Mouse (Mus musculus): ENCODE measurements around the gene Nfe2l1. TPM values are rescaled to one million over a fixed set of nuclear protein-coding genes. Genes with fewer than 3 reads are reported as not detected.

The Nfe2l1 gene
- polyA plus RNA-seq, 1 experiment from 2014 or later: 81.3 TPM

DNA sequence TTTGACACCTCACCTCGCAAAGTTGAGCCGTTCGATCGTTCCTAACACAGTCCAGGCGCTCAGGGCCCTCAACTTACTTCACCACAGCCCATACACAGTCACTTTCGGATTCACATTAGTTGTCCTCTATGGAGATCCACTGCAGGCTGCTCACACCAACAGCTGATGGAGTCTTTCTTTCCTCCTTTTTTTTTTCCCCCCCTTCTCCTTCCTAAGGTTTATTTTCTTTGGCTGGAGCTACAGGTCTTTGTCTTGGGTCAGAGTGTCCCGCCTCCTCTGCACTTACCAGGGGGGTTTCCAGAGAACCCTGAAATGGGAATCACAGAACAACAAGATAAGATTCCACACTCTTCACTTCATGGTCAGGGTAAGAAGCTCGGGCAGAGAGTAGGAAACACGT is 1.9 kb downstream of the Nfe2l1 start:
- ATAC-seq (replicated peaks; ENCODE audit: extremely low read depth, insufficient read depth, low FRiP score): no peak
- H3K4me1 ChIP-seq (ENCODE audit: control insufficient read depth, insufficient read depth, low read length): peaks cover 53% of the 10 kb centered on the region
- peak overlapping the region; percentile 95 for H3K9ac ChIP-seq (ENCODE audit: low read length)
- no peaks in the 10 kb centered on the region for H3K9me3 ChIP-seq (replicated peaks; ENCODE audit: control insufficient read depth, low read length)
- peak overlapping the region; percentile 95 for H3K27ac ChIP-seq (ENCODE audit: low read length)
- H3K36me3 ChIP-seq (ENCODE audit: control insufficient read depth, insufficient read depth): peaks cover 6% of the 10 kb centered on the region
- peak overlapping the region; percentile 78 for H3K4me2 ChIP-seq (ENCODE audit: low read depth, low read length)
- H3K4me3 ChIP-seq (ENCODE audit: low read length): peak overlapping the region; percentile 44
- 36% methylated on average over 9 of the region's 9 CpGs for WGBS
- no peaks in the 10 kb centered on the region for H3K27me3 ChIP-seq (ENCODE audit: control insufficient read depth, insufficient read depth, low read length)

DNA sequence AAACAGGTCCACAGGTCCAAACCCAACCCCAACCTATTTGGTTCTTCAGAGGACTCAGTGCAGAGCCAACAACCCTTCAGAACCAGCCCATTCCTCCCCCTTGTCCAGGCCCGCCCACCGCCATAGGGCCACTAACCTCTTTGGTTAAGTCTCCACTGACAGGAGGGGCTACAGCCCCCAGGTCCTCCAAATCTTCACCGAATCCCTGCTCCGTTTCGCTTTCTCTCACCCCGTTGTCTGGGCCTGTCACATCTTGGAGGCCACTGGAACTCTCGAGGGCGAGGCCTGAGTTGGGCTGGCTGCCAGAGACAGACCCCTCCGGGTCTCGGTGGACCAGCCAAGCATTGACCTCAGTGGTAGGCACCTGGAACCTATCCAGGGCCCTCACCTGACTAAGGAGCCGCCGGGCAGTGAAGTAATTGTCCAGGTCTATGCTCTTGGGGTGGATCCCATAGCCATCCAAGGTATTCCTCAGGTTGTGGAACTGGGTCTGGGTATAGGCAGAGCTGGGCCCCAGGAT is 2.6 kb downstream of the Nfe2l1 start:
- no peaks in the 10 kb centered on the region for H3K9me3 ChIP-seq (replicated peaks; ENCODE audit: control insufficient read depth, low read length)
- 46% methylated on average over 12 of the region's 12 CpGs for WGBS
- peak overlapping the region; percentile 44 for H3K4me3 ChIP-seq (ENCODE audit: low read length)
- H3K36me3 ChIP-seq (ENCODE audit: control insufficient read depth, insufficient read depth): peaks cover 8% of the 10 kb centered on the region
- peak overlapping the region; percentile 95 for H3K9ac ChIP-seq (ENCODE audit: low read length)
- ATAC-seq (replicated peaks; ENCODE audit: extremely low read depth, insufficient read depth, low FRiP score): no peak
- H3K4me1 ChIP-seq (ENCODE audit: control insufficient read depth, insufficient read depth, low read length): peaks cover 56% of the 10 kb centered on the region
- H3K27ac ChIP-seq (ENCODE audit: low read length): peak overlapping the region; percentile 95
- H3K4me2 ChIP-seq (ENCODE audit: low read depth, low read length): peak overlapping the region; percentile 78
- H3K27me3 ChIP-seq (ENCODE audit: control insufficient read depth, insufficient read depth, low read length): no peaks in the 10 kb centered on the region

- Histone ChIP-seq H3K36me3 (ENCODE audit: control insufficient read depth, insufficient read depth) (peaks cover 15% of the 10 kb centered on the region), H3K27ac (ENCODE audit: low read length) (peak overlapping the region; percentile 95), H3K4me3 (ENCODE audit: low read length) (peak overlapping the region; percentile 44), H3K4me1 (ENCODE audit: control insufficient read depth, insufficient read depth, low read length) (peaks cover 56% of the 10 kb centered on the region), H3K9me3 (replicated peaks; ENCODE audit: control insufficient read depth, low read length) (no peaks in the 10 kb centered on the region), H3K27me3 (ENCODE audit: control insufficient read depth, insufficient read depth, low read length) (no peaks in the 10 kb centered on the region), H3K9ac (ENCODE audit: low read length) (peak overlapping the region; percentile 95), H3K4me2 (ENCODE audit: low read depth, low read length) (peak overlapping the region; percentile 78)
- WGBS: 52% methylated on average over 2 of the region's 2 CpGs
- no peak for ATAC-seq (replicated peaks; ENCODE audit: extremely low read depth, insufficient read depth, low FRiP score)
Observed at GRCm38 (mm10) chr11:96826481-96826880, 3.3 kb downstream of the Nfe2l1 start.

GRCm38 (mm10) chr11:96824783-96825495 is 4.8 kb downstream of the Nfe2l1 start:
- Histone ChIP-seq H3K27ac (ENCODE audit: low read length) (peak overlapping the region; percentile 95), H3K9ac (ENCODE audit: low read length) (peak overlapping the region; percentile 72), H3K4me1 (ENCODE audit: control insufficient read depth, insufficient read depth, low read length) (peaks cover 52% of the 10 kb centered on the region), H3K36me3 (ENCODE audit: control insufficient read depth, insufficient read depth) (peaks cover 30% of the 10 kb centered on the region), H3K4me2 (ENCODE audit: low read depth, low read length) (peak overlapping the region; percentile 78), H3K27me3 (ENCODE audit: control insufficient read depth, insufficient read depth, low read length) (no peaks in the 10 kb centered on the region), H3K9me3 (replicated peaks; ENCODE audit: control insufficient read depth, low read length) (no peaks in the 10 kb centered on the region), H3K4me3 (ENCODE audit: low read length) (peak overlapping the region; percentile 44)
- ATAC-seq (replicated peaks; ENCODE audit: extremely low read depth, insufficient read depth, low FRiP score): peak; percentile 43
- WGBS: 16% methylated on average over 7 of the region's 7 CpGs

DNA sequence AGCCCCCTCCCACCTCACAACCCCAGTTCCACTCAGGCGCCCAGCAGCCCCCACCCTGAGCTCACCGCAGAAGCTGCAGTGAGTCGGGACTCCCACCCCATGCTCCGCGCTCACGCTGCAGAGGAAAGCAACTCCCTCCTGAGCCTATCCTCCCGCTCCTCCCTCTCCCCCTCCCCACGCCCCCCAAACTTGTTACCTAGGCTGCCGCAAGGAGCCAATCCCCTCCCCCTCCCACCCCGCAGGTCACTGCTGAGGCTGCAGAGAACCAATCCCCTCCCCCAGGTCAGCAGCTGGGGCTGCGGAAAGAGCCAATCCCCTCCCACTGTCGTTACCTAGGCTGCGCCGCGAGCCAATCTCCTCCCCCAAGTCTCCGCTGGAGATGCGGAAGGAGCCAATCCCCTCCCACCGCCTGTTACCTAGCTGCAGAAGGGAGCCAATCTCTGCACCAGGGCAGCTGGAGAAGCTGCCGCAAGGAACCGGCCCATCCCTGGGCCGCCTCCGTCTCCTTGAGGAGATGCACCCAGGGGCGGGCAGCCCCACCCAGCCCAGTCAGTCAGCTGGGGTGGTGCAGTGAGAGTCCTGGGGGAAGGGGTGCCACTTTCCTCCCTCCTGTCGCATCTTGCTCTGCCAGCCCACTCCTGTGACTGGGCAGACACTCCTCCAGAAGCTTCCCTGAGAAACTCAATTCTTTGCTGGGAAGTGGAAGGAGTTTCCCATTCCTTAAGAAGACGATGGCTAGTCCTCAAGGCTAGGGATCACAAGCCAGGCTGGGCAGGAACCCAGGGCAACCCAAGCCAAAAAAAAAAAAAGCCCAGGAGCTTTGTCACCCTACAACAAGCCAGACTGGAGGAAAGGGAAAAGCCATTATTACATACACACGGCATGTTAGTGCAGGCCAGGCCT is 5.6 kb downstream of the Nfe2l1 start:
- Histone ChIP-seq H3K9me3 (replicated peaks; ENCODE audit: control insufficient read depth, low read length) (no peaks in the 10 kb centered on the region), H3K4me1 (ENCODE audit: control insufficient read depth, insufficient read depth, low read length) (peaks cover 52% of the 10 kb centered on the region), H3K9ac (ENCODE audit: low read length) (peak overlapping the region; percentile 72), H3K27ac (ENCODE audit: low read length) (peak overlapping the region; percentile 95), H3K36me3 (ENCODE audit: control insufficient read depth, insufficient read depth) (peaks cover 38% of the 10 kb centered on the region), H3K4me3 (ENCODE audit: low read length) (peak overlapping the region; percentile 44), H3K27me3 (ENCODE audit: control insufficient read depth, insufficient read depth, low read length) (no peaks in the 10 kb centered on the region), H3K4me2 (ENCODE audit: low read depth, low read length) (peak overlapping the region; percentile 78)
- WGBS: 1% methylated on average over 26 of the region's 26 CpGs
- ATAC-seq (replicated peaks; ENCODE audit: extremely low read depth, insufficient read depth, low FRiP score): peak; percentile 74

- Histone ChIP-seq H3K4me2 (ENCODE audit: low read depth, low read length) (peak overlapping the region; percentile 78), H3K27me3 (ENCODE audit: control insufficient read depth, insufficient read depth, low read length) (no peaks in the 10 kb centered on the region), H3K9me3 (replicated peaks; ENCODE audit: control insufficient read depth, low read length) (no peaks in the 10 kb centered on the region), H3K27ac (ENCODE audit: low read length) (0 out of 2 replicates have a peak overlapping the region, but pooled peaks have one; percentile 2), H3K9ac (ENCODE audit: low read length) (peak overlapping the region; percentile 72), H3K36me3 (ENCODE audit: control insufficient read depth, insufficient read depth) (peaks cover 45% of the 10 kb centered on the region), H3K4me1 (ENCODE audit: control insufficient read depth, insufficient read depth, low read length) (peaks cover 52% of the 10 kb centered on the region), H3K4me3 (ENCODE audit: low read length) (peak overlapping the region; percentile 44)
- WGBS: 13% methylated on average over 12 of the region's 13 CpGs
- no peak for ATAC-seq (replicated peaks; ENCODE audit: extremely low read depth, insufficient read depth, low FRiP score)
Observed at GRCm38 (mm10) chr11:96823471-96823837, 6.3 kb downstream of the Nfe2l1 start.

DNA sequence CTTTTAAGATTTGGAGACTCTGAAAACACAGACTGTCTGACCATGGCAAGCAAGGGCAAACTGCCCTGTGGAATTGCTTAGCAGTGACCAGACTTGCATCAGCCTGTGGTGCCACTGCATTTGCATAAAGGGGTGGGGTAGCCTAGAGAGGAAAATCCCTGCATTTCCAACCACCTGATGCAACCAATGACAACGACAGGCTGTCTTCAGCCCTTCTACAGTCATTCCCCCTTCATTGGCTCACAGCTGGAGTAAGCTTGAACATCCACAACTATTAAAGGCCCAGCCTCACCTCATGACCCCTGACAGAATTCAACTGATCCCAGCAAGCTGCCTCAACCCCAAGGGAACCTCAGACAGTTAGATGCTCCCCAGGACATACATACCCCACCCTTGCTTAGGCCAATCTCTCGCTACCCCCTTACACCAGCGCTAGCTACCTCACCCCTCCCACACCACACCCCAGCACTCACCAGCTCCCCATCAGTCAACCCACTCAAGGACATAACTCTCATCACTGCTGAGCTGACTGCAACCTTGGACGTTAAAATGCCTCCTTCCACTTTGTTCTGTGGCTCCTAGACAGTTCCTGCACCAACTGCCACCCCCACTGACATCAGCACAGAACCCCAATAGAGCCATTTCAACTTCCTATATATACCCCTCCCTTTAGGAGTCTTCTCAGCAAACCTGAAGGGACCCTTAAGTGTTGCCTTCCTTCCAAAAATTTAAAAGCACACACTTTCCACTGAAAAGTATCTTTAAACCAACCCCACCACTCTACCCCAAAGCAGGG is 6.9 kb downstream of the Nfe2l1 start:
- Histone ChIP-seq H3K9ac (ENCODE audit: low read length) (peak overlapping the region; percentile 72), H3K4me2 (ENCODE audit: low read depth, low read length) (peak overlapping the region; percentile 78), H3K27me3 (ENCODE audit: control insufficient read depth, insufficient read depth, low read length) (no peaks in the 10 kb centered on the region), H3K9me3 (replicated peaks; ENCODE audit: control insufficient read depth, low read length) (no peaks in the 10 kb centered on the region), H3K4me1 (ENCODE audit: control insufficient read depth, insufficient read depth, low read length) (peaks cover 48% of the 10 kb centered on the region), H3K4me3 (ENCODE audit: low read length) (peak overlapping the region; percentile 44), H3K27ac (ENCODE audit: low read length) (0 out of 2 replicates have a peak overlapping the region, but pooled peaks have one; percentile 2), H3K36me3 (ENCODE audit: control insufficient read depth, insufficient read depth) (peaks cover 50% of the 10 kb centered on the region)
- no peak for ATAC-seq (replicated peaks; ENCODE audit: extremely low read depth, insufficient read depth, low FRiP score)
- WGBS: 30% methylated on average over 4 of the region's 4 CpGs

DNA sequence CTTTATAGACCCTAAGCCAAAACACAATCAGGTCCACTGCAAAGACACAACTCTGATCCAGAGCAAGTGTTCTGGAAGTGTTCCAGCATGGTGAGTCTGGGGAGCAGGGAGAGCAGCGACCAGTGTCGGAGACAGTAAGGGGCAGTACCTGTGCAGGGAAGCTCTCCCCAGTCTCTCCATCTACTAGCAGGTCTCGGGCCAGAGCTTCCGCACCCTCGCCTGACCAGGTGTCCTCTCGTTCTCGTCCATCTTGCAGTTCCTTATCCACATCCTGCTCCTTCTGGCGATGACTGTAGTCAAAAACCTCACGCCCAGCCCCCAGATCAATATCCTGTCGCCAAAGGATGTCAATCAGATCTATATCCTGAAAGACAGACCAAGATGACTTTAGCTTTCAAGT is 7.8 kb downstream of the Nfe2l1 start:
- Histone ChIP-seq H3K4me1 (ENCODE audit: control insufficient read depth, insufficient read depth, low read length) (peaks cover 39% of the 10 kb centered on the region), H3K4me2 (ENCODE audit: low read depth, low read length) (no peak overlapping the region), H3K27ac (ENCODE audit: low read length) (no peak overlapping the region), H3K9me3 (replicated peaks; ENCODE audit: control insufficient read depth, low read length) (no peaks in the 10 kb centered on the region), H3K27me3 (ENCODE audit: control insufficient read depth, insufficient read depth, low read length) (no peaks in the 10 kb centered on the region), H3K4me3 (ENCODE audit: low read length) (no peak overlapping the region), H3K9ac (ENCODE audit: low read length) (no peak overlapping the region), H3K36me3 (ENCODE audit: control insufficient read depth, insufficient read depth) (peaks cover 54% of the 10 kb centered on the region)
- no peak for ATAC-seq (replicated peaks; ENCODE audit: extremely low read depth, insufficient read depth, low FRiP score)
- WGBS: 87% methylated on average over 10 of the region's 10 CpGs

Measured in heart, embryonic 16.5 days (tissue).